Mouse (Mus musculus) layer of hippocampus, adult 8-10 months (tissue): ENCODE data around the gene Slc22a21. TPM values are rescaled to one million over a fixed set of nuclear protein-coding genes. Genes with fewer than 3 reads are reported as not detected.

Experiments used
- DNase-seq, 2 experiments: peaks; one replicate each; pipeline ENCODE4 v3.0.0; 2022; ENCODE audit warnings: low spot score in 2 of 2
- total RNA-seq, 4 experiments: library from RNA; stranded (reverse); gene quantifications; 2 replicates each; pipeline ENCODE4 v1.2.4; 2022

Slc22a21 gene
- total RNA-seq, 4 experiments from 2014 or later, result 1.1 to 2.4 (median 1.5) TPM

DNA sequence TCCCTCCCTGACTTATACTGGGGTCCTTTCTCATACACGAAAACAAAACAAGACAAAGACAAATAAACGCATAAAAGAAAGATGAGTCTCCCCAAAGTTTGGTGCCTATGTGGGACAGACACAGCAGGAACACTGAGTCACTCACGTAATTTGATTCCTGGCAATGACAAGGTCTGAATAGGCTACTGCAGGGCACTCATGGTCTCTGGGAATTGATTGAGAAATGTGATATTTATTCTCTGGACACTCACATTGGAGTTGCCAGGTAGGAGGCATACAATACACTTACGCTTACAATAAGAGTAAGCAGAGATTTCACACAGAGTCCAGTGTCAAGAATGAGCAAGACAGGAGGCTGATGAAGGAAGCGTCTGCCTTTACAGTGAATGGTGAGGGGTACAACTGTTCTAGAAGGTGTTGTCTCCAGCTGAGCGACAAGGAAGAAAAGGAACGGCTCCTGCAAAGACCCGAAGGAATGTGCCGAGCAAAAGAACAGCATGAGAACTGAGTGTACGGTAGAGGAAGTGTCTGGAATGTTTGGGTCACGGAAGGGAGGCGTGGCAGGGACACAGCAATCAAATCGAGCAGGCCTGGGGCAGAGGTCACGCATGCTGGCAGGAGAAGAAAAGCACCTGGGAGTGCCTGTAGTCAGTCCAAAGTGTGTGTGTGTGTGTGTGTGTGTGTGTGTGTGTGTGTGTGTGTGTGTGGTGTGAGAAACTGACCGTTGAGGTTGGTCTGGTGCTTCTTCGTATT, 76.2 kb downstream of the Slc22a21 start:
- DNase-seq, result no peak

DNA sequence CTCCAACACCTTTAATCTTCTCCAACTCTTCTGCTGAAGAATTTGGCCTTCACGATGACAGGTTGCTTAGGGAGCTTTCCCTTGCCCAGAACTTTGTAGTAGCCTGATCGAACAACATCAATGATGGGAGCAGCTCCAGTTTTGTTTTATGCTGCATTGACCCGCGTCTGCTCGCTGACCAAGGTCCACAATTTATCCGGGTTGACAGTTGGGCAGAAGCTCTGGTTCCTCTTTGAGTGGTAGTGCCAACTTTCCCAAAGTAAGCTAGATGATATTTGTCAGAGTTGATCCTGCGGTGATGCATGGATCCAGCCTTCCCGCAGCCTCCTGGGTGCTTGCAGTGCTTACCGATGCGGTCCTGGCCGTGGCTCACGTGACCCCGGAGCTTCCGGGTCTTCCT, 77.4 kb downstream of the Slc22a21 start:
- DNase-seq, result no peak

GRCm38 (mm10) chr11:53900991-53901390, 79.1 kb downstream of the Slc22a21 start:
- DNase-seq, result no peak

DNA sequence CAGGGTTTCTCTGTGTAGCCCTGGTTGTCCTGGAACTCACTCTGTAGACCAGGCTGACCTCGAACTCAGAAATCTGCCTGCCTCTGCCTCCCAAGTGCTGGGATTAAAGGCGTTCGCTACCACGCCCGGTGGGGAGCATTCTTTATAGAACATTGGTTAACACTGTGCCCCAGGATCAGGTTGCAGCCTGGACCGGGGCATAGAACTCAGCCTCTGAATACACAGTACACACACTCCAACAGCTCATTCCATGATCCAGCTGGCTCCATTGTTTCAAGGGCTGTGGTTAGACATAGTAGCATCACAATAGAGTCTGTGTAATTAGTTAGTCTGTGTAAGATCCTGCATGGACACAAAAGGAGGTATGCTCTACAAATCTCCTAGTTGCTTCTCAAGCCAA, 80.2 kb downstream of the Slc22a21 start:
- DNase-seq, result no peak

Other genes with a start within 250 kb of the Slc22a21 start
- gene Irf1, start 210.3 kb downstream of the Slc22a21 start, total RNA-seq, result 10 to 100 TPM in 3 of 4 experiments, 1 to 10 TPM in 1; 9.7 to 12.9 (median 11.0) TPM
- gene Gm17334, start 207.1 kb downstream of the Slc22a21 start, total RNA-seq, result 1 to 10 TPM; 1.1 to 2.4 (median 1.9) TPM
- gene Gm12216, start 121.1 kb downstream of the Slc22a21 start, total RNA-seq, result 10 to 100 TPM in 1 of 4 experiments, 1 to 10 TPM in 3; 6.0 to 12.4 (median 8.1) TPM
- 10 to 100 TPM; 11.4 to 13.4 (median 12.1) TPM for gene Slc22a5, start 88.7 kb downstream of the Slc22a21 start, total RNA-seq
- 10 to 100 TPM in 1 of 4 experiments, 1 to 10 TPM in 3; 7.8 to 14.1 (median 8.4) TPM for gene Slc22a4, start 47.8 kb upstream of the Slc22a21 start, total RNA-seq
- 10 to 100 TPM; 16.4 to 25.2 (median 21.2) TPM for gene Pdlim4, start 88.7 kb upstream of the Slc22a21 start, total RNA-seq
- 10 to 100 TPM; 24.3 to 30.8 (median 26.7) TPM for gene P4ha2, start 119.8 kb upstream of the Slc22a21 start, total RNA-seq